Mouse (Mus musculus) macrophage (primary cell): Measurements from ENCODE around the gene Gm27029. TPM values are rescaled to one million over a fixed set of nuclear protein-coding genes. Genes with fewer than 3 reads are reported as not detected.
"Not testable (repeated sequence)": the region's sequence is repeated elsewhere in the genome, so short reads cannot be mapped to it uniquely, and the experiment has no call there.

ENCODE experiments used
- H3K27ac ChIP-seq: fragments of 350-480 bp; formaldehyde crosslinking; 2 replicates; pipeline ENCODE4 v1.9.0; 2021
- H3K36me3 ChIP-seq: fragments of 350-480 bp; formaldehyde crosslinking; 2 replicates; pipeline ENCODE4 v1.9.0; 2021; ENCODE audit errors: inconsistent target
- H3K4me3 ChIP-seq: fragments of 350-480 bp; formaldehyde crosslinking; 2 replicates; pipeline ENCODE4 v1.9.0; 2021; ENCODE audit errors: inconsistent target
- H3K79me2 ChIP-seq: fragments of 350-480 bp; formaldehyde crosslinking; 2 replicates; pipeline ENCODE4 v1.9.0; 2021; ENCODE audit errors: inconsistent target
- WGBS: methylation state at CpG from one replicate; pipeline ENCODE4 v1.1.7; 2026; ENCODE audit warnings: inconsistent platforms; ENCODE audit not compliant: missing documents; 5-methylcytosine and 5-hydroxymethylcytosine counted together
- polyA plus RNA-seq: library from polyadenylated mRNA; stranded (reverse); fragments of 250-400 nt; gene quantifications from 3 replicates; pipeline ENCODE4 v1.2.4, GENCODE M21; 2018; ENCODE audit warnings: inconsistent platforms

The Gm27029 gene
- polyA plus RNA-seq, 1 experiment from 2014 or later, result not detected

GRCm38 (mm10) chr11:101448274-101448746, 23.7 kb upstream of the Gm27029 start, which contains the start of gene Ifi35:
Gene Ifi35, plus strand, starts transcription at chr11:101448407.
- Histone ChIP-seq H3K27ac (peak within 1 kb of the TSS; percentile 83), H3K4me3 (peak within 1 kb of the TSS; percentile 85), H3K79me2 (peaks cover 67% of the 10 kb centered on the region), H3K36me3 (peaks cover 31% of the 10 kb centered on the region; the same call in 1 of the 2 replicates)
- 3% methylated on average over 10 of the region's 10 CpGs for WGBS

GRCm38 (mm10) chr11:101447786-101448185, 23.2 kb upstream of the Gm27029 start:
- peak overlapping the region; percentile 83 for H3K27ac ChIP-seq
- 88% methylated on average over 5 of the region's 5 CpGs for WGBS
- H3K79me2 ChIP-seq, result peaks cover 67% of the 10 kb centered on the region
- H3K36me3 ChIP-seq, result peaks cover 27% of the 10 kb centered on the region; the same call in 1 of the 2 replicates
- no peak overlapping the region for H3K4me3 ChIP-seq

GRCm38 (mm10) chr11:101446860-101447259, 22.3 kb upstream of the Gm27029 start:
- H3K27ac ChIP-seq, H3K4me3 ChIP-seq: not testable (repeated sequence)
- Histone ChIP-seq H3K79me2 (peaks cover 63% of the 10 kb centered on the region), H3K36me3 (peaks cover 18% of the 10 kb centered on the region; the same call in 1 of the 2 replicates)
- 90% methylated on average over 2 of the region's 8 CpGs for WGBS

GRCm38 (mm10) chr11:101446319-101446718, 21.7 kb upstream of the Gm27029 start:
- Histone ChIP-seq H3K79me2 (peaks cover 57% of the 10 kb centered on the region), H3K4me3 (no peak overlapping the region), H3K27ac (no peak overlapping the region), H3K36me3 (peaks cover 18% of the 10 kb centered on the region; the same call in 1 of the 2 replicates)
- WGBS, result 86% methylated on average over 1 of the region's 1 CpGs

GRCm38 (mm10) chr11:101442760-101443159, 18.2 kb upstream of the Gm27029 start:
- Histone ChIP-seq H3K27ac (peak overlapping the region; percentile 43), H3K4me3 (peak overlapping the region; percentile 95)
- 0% methylated on average over 14 of the region's 14 CpGs for WGBS

GRCm38 (mm10) chr11:101442127-101442693, 17.6 kb upstream of the Gm27029 start, which contains the start of gene Rpl27:
Gene Rpl27, plus strand, starts transcription at chr11:101442298.
- under 1% methylated on average over 42 of the region's 42 CpGs for WGBS
- H3K27ac ChIP-seq, result peak within 1 kb of the TSS; percentile 43
- peak within 1 kb of the TSS; percentile 95 for H3K4me3 ChIP-seq
- peaks cover 27% of the 10 kb centered on the region for H3K79me2 ChIP-seq
- H3K36me3 ChIP-seq, result peaks cover 18% of the 10 kb centered on the region; the same call in 1 of the 2 replicates

More at GRCm38 (mm10) chr11:101442760-101443159, 18.2 kb upstream of the Gm27029 start:
- Histone ChIP-seq H3K79me2 (peaks cover 27% of the 10 kb centered on the region), H3K36me3 (peaks cover 18% of the 10 kb centered on the region; the same call in 1 of the 2 replicates)

- Histone ChIP-seq H3K4me3 (peak overlapping the region; percentile 12; the same call in 1 of the 2 replicates), H3K79me2 (peaks cover 27% of the 10 kb centered on the region), H3K36me3 (peaks cover 18% of the 10 kb centered on the region; the same call in 1 of the 2 replicates)
- WGBS, result 28% methylated on average over 9 of the region's 15 CpGs
- not testable (repeated sequence) for H3K27ac ChIP-seq
Measured at GRCm38 (mm10) chr11:101441450-101442126, 17.0 kb upstream of the Gm27029 start.

- not testable (repeated sequence) for H3K27ac ChIP-seq, H3K4me3 ChIP-seq, H3K79me2 ChIP-seq
- H3K36me3 ChIP-seq, result peaks cover 18% of the 10 kb centered on the region
- WGBS, result 57% methylated on average over 2 of the region's 3 CpGs
Measured at GRCm38 (mm10) chr11:101438006-101438405, 13.4 kb upstream of the Gm27029 start.

- Histone ChIP-seq H3K4me3 (no peak overlapping the region), H3K36me3 (peaks cover 24% of the 10 kb centered on the region), H3K27ac (no peak overlapping the region), H3K79me2 (no peaks in the 10 kb centered on the region)
- WGBS, result 98% methylated on average over 4 of the region's 4 CpGs
Measured at GRCm38 (mm10) chr11:101436916-101437315, 12.3 kb upstream of the Gm27029 start.

- Histone ChIP-seq H3K36me3 (peaks cover 35% of the 10 kb centered on the region), H3K79me2 (no peaks in the 10 kb centered on the region), H3K27ac (no peak overlapping the region), H3K4me3 (no peak overlapping the region)
- 85% methylated on average over 4 of the region's 4 CpGs for WGBS
Measured at GRCm38 (mm10) chr11:101435831-101436230, 11.2 kb upstream of the Gm27029 start.

GRCm38 (mm10) chr11:101433396-101433795, 8.8 kb upstream of the Gm27029 start:
- Histone ChIP-seq H3K27ac (no peak overlapping the region), H3K36me3 (peaks cover 53% of the 10 kb centered on the region)
- 96% methylated on average over 13 of the region's 13 CpGs for WGBS

GRCm38 (mm10) chr11:101431327-101431726, 6.7 kb upstream of the Gm27029 start:
- no peak overlapping the region for H3K27ac ChIP-seq
- 98% methylated on average over 9 of the region's 9 CpGs for whole genome bisulfite sequencing
- H3K79me2 ChIP-seq, result peaks cover 24% of the 10 kb centered on the region; the same call in 1 of the 2 replicates
- H3K36me3 ChIP-seq, result peaks cover 53% of the 10 kb centered on the region
- H3K4me3 ChIP-seq, result no peak overlapping the region

More at GRCm38 (mm10) chr11:101433396-101433795, 8.8 kb upstream of the Gm27029 start:
- Histone ChIP-seq H3K79me2 (peaks cover 4% of the 10 kb centered on the region; the same call in 1 of the 2 replicates), H3K4me3 (no peak overlapping the region)

GRCm38 (mm10) chr11:101426165-101426564, 1.6 kb upstream of the Gm27029 start:
- peaks cover 34% of the 10 kb centered on the region for H3K79me2 ChIP-seq
- H3K4me3 ChIP-seq, result peak overlapping the region; percentile 64; the same call in 1 of the 2 replicates
- H3K27ac ChIP-seq, result no peak overlapping the region
- H3K36me3 ChIP-seq, result peaks cover 22% of the 10 kb centered on the region
- WGBS, result 55% methylated on average over 8 of the region's 8 CpGs

GRCm38 (mm10) chr11:101424925-101425813, 573 bp upstream of the Gm27029 start, which contains the start of the genes Rundc1 and Ptges3l:
Gene Rundc1, plus strand, starts transcription at chr11:101425085.
Gene Ptges3l, minus strand, starts transcription at chr11:101425333.
- H3K27ac ChIP-seq, result peak within 1 kb of the TSS; percentile 65
- H3K36me3 ChIP-seq, result peaks cover 12% of the 10 kb centered on the region
- peaks cover 34% of the 10 kb centered on the region for H3K79me2 ChIP-seq
- WGBS, result under 1% methylated on average over 79 of the region's 81 CpGs
- peak within 1 kb of the TSS; percentile 64 for H3K4me3 ChIP-seq
